Mouse (Mus musculus) MN1 (cell line): Measurements from ENCODE around the gene Ltc4s.

Source experiments
- DNase-seq: peaks from one replicate; pipeline ENCODE4 v3.0.0-alpha.2; 2016; ENCODE audit warnings: low spot score

Gene Ltc4s

DNA sequence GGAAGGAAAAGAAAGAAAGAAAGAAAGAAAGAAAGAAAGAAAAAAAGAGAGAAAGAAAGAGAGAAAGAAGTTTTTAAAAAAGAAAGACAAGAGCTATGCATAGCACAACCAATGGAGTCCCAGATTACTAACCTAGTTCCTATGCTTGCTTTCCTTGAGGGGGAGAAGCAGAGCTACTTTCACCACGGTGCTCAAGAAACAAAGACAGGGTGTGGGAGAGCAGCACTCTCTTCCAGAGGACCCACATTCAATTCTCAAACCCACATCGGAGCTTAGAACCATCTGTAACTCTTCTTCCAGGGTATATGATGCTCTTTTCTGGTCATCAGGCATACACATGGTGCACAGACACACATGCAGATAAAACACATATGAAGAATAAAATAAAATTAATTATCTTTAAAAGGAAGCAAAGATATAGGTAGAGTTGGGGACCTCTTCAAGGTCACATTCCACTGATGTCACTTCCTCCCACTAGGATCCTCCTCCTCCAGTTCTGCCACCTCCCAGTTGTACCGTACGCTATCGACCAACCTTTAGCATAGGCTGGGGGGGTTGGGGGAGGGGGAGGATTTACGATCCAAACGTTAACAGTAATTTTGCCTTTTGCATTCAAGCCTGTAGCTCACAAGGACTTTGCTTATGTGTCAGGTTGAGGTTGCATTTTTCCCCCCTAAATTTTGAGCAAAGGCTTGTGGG lies 10.2 kb upstream of the Ltc4s start:
- DNase-seq: no peak

DNA sequence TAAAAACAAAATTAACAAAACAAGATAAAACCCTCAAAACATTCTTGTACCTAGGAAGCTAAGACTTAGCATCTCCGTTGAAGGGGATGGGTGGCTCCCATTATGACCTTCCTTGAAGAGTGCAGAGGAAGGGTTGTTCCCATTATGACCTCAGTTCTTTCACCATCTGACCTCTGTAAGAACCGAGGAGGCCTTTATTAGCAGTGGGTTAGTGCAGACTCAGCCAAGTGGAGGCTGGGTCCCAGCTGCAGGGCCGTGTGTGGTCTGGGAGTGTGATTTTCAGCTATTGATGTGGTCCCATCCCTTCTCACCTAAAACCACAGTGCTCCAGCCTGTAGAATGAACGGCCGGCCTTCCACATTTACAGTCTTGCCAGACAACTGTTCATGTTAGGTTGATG lies 6.9 kb upstream of the Ltc4s start:
- DNase-seq: no peak

DNA sequence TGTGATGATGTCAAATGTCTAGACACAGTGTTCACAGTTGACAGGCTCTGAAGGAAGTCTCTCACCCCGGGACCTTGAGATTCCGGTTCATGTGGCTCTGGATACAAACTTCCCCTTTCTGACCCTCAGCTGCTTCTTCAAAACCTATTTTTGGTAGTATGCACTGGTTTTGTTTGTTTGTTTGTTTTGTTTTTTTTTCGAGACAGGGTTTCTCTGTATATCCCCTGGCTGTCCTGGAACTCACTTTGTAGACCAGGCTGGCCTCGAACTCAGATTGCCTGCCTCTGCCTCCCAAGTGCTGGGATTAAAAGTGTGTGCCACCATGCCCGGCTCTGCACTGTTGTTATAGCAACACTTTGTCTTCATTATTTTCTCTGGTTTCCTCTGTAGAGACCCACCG lies 5.5 kb upstream of the Ltc4s start:
- DNase-seq: no peak

DNA sequence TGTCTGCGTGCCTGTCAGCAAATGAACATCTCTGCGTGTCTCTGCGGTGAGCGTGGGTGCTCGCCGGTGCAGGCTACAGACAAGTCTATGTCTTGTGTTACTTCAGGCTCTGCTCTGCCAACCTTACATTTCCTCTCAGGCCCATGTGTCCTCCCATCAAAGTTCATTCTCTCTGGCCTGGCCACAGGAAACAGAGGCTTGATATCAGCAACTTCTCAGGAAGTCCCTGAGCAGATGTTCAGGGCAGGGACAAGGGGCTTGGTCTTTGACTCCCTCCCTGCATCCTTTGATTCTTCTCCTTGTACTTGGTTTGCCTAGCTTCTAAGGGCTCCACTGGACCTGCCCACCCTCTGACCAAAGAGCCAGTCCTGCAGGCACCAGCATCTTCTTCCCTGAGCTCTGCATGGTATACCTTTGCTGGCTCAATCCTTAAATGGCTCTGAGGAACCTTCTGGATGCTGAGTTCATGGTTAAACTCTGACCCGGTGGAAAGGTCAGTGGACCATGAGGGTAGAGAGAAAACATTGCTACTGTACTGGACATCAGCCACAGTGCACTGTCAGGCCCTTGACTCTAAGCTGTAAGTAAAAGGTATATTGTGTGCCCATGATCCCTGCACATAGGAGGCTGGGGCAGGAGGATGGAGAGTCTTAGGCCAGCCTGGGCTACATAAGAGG lies 2.0 kb upstream of the Ltc4s start:
- no peak for DNase-seq

DNA sequence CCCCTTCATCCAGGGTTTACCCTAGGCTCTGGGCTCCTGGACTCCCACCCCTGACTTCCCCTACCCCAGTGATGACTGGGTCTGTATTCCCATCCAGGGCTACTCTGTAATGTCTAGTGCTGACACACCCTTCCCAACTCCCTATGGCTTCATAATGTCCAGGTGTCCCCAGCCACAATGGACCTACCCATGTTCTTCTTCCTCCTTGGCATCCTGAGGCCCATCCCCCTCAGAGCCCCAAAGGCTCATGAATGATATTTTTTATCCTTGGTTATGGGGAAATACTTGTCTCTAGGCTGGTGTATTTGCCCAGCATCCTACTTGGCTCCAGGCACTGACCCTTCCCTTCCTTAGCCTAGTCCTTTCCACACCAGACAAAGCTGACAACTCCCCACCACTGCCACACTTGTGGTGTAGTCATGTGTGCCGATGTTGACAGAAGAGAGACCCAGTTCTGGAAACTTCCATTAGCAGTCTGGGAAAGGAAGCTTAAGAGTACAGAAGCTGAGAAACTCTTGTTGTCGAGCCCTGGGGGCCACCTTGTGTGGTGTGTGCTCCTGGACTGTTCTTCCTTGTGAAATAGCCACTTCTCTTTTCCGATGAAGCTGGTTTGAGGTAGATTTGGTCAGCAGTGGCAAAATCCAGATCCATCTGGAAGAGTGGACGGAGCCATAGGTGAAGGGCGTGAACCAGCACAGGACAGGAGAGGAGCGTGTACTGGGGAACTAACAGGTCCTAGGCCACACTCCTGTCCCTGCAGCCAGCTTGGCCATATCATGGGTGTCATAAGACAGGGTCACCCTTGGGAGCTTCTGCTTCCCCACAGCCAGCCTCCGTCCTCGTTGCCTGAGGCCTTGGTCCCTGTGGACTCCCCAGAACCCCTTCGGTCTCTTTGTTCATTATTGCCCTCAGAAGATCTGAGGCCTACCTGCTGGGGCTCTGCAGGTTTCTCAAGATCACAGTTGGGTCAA lies 690 bp upstream of the Ltc4s start:
- DNase-seq: no peak

DNA sequence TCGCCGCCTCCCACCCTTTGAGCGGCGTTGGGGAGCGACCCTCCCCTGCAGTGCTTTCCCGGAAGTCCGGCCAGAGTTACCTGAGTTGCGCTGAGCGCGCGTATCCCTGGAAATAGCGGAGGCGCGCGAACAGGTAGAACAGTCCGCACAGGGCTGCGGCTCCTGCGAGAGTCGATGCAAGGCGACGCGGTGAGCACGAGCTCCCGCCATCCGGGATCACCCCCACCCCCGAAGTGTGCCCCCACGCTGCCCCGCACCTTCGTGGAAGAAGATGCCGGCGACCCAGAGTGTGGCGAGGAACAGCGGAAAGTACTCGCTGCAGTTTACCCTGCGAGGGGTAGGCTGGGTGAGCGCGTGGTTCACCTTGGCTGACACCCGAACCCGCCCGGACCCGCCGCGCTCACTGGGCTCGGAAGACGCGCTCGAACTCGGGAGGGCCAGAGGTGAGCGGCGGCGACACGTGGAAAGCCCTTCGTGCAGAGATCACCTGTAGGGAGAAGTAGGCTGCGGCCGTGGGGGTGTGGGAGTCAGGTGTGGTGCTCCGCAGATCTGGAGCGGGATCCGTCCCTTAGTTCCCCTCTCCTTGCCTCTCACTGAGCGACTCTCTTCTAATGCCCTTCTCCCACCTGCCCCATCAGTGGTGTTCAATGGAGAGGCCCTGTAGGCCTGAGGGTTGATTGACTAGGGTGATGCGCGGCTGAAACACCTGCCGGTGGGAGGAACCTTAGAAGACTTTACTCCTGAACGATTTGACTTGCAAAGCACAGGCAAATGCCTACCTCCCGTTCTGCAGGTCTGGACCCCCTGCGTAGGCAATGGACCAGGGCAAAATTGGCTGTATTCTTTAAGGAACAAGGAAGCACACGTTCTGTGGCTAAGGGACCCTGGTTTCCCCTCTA lies 1.2 kb downstream of the Ltc4s start:
- DNase-seq: no peak

DNA sequence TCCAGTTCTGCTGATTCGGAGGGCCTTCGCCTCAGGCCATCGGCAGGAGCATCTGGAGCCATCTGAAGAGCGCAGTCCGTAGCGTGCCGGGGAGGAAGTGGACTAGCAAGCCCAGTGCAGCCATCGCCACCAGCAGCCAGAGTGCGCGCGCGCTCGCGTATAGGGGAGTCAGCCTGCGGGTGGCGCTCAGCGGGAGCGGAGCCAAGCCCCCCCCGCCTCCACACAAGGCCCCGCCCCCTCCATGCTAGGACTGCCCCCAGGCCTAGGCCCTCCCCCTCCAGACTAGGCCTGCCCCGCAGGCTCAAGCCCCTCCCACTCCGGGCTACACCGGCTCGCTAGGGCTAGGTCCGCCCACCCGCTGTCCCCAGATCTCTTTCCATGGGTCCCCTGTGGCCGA lies 1.9 kb downstream of the Ltc4s start:
- DNase-seq: no peak

DNA sequence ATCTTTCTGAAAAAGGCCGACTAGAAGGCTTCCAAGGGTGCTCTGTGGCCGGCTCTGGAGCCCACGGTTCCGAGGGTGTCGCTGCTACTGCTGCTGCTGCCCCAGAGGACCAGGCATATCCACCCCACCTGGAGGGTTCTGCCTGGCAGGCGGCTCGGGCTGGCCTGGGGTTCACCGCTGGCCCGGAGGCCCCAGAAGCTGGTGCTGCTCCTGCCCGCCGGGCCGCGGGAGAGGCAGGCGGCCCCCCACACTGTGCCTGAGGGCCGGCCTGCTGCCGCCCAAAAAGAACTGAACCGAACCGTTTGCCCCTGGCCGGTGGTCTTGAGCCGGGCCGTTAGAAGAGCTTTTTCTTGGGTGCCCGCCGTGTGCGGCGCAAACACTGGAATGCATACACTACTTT lies 3.8 kb downstream of the Ltc4s start:
- no peak for DNase-seq

DNA sequence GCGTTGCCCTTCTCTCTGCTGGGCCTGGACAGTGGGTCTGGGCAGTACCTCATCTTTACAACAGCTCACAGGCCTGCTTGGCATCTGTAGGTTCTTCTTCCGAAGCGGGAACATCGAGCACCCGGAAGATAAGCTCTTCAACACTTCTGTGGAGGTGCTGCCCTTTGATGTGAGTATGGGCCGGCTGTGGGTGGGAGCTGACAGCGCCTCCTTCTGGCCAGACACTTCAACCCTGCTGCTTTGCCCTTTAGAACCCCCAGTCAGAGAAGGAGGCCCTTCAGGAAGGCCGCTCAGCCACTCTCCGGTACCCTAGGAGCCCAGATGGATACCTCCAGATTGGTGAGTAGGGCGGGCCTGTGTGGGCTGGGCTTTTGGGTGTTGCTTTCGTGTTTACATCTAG lies 4.4 kb downstream of the Ltc4s start:
- DNase-seq: no peak

DNA sequence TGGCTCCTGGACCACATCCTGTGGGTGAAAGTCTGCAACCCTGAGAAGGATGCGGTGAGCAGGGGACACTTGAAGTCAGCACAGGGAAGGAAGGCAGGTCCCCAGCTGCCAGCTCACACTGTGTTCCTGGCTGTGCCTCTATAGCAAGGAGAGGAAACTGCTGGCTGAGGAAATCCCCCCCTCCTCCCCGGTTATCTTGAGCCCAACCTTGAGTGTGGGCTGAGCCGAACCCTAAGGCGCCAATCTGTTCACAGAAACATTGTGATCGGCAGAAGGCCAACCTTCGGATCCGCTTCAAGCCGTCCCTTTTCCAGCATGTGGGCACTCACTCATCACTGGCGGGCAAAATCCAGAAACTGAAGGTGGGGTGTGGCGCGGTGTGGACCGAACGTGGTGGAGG lies 5.4 kb downstream of the Ltc4s start:
- no peak for DNase-seq

DNA sequence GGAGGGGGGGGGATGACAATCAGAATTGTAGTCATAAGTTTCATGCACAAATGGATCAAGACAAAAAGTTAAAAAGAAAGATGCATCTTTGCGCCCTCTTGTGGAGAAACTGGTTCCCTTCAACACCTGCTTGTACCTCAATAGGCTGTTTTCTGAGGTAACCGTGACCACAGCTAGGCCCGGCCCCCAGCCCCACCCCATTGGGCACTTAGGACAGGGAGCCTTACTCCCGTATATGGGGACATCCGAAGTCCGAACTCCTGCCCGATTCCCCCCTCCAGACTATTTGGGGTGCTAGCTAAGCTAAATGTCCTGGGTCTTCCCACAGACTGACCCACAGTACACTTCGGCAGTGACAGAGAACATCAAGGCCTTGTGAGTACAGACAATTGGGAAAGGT lies 7.0 kb downstream of the Ltc4s start:
- DNase-seq: peak; percentile 84

DNA sequence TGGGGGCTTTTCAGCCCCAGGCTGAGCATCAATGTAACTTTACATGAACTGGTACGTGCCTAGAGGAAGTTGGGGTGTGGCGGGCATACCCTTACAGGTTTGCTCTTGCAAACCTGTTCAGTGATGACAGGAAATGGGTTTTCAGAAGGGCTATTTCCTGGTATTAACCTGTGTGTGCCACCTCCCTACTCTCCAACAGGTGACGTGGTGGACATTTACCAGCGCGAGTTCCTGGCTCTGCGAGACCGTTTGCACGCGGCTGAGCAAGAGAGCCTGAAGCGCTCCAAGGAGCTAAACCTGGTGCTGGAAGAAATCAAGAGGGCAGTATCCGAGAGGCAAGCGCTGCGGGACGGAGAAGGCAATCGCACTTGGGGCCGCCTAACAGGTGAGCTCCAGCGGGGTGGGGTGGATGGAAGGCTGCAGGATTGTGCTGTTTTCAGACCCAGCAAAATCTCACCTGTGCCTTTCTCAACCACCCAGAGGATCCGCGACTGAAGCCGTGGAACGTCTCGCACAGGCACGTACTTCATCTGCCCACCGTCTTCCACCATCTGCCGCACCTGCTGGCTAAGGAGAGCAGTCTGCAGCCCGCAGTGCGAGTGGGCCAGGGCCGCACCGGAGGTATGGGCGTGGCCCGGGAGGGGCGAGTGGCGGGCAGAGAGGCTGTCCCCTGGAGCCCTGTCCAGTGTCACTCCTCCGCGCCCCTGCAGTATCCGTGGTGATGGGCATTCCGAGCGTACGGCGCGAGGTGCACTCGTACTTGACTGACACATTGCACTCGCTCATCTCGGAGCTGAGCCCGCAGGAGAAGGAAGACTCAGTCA lies 7.7 kb downstream of the Ltc4s start:
- no peak for DNase-seq

DNA sequence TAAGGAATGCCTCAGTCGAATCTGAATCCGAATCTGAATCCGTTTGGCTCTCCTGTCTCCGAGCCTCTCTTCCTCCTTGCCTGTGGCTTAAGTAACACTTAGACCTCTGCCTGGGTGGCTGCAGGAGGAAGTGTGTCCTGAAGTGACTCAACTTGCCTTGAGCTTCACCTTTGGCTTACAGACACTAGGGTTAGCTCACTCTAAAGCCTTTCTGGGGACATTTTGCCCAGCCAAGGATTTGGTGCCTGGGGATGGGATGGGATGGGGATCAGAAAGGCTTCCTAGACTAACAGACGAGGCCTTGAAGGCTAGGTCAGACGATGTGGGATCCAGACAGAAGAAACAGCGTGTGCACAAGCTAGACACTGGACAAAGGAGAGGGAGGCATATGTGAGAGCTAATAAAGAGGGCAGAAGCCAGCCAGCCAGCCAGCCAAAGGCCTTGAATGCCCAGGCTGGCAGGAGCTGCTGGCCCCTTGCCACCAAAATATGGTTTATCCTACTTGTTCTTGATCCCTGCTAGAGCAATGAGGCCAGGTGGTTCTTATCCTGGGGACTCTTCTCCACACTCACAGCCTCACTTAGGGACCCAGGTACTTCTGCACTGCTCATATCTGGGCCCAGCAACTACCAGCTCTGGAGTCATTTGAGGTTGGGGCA lies 9.0 kb downstream of the Ltc4s start:
- no peak for DNase-seq

DNA sequence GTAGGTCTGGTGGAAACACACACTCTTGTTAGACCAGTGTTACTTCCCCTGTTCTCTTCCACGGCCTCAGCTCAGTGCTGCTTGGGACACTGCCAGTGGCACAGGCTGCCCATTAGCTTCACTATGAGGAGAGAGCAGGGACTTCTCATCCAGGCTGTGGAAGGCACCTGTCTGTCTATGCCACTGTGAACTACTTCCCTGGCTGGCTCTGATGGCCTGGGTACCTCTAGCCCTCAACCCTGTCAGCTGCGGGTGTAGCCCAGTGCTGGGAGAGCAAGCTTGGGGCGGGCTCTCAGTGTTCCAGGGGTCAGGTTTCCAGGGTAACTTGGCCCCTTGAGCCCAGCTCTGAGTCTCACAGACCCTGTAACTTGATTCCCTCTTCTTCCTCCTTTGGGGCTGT lies 9.6 kb downstream of the Ltc4s start:
- no peak for DNase-seq

DNA sequence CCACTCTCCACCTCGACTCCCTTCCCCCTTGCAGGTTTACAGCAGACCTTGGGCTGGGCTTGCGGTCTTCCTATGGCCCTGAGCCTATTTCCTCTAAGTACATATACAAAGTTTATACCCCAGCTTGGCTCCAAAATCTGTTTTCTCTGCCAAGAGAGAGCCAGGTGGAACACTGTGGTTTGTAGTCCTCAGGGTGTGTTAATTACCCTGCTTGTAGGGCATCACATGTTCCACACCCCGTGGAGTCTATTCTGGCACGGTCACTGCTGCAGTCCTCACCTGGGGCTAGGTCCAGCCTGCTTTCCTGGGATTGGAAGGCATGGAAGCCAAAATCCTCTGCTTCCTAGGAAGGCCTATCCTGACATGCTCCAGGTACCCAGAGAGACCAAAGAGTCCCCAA lies 10.7 kb downstream of the Ltc4s start:
- no peak for DNase-seq

DNA sequence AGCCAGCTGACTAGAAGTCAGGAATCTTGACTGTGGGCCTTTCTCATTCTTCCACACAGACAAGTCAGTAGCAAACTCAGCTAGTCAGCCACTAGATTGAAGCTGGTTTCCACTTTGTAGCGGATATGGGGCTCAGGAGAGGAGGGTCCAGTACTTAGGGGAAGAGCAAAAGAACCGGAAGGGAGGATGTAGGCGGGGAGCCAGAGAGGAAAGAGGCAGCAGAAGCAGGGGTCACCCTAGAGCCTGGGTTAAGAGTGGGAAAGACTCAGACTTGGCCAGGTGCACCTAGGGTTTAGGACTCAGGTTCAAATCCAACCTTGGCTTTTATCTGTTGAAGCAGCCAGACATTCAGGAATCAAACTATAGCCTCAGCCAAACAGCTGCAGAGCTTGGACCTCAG lies 11.2 kb downstream of the Ltc4s start:
- no peak for DNase-seq

DNA sequence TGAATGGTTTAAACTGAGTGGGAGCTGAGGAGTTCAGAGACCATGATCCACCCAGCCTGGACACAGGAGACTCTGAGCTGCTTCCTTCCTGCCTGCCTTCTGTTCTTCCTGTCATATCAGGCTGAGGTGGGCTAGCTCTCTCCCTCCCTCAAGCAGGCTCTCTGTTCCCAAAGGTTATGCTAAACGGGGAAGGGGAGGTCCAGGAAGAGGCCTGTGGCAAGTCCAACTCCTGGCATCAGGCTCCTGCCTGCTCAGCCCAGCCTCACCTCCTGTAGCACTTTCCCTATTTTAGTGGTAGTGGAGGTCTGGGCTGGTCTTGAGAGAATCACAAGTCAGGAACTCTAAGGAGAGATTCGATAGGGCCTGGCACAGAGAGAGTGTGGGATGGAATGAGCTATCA lies 12.0 kb downstream of the Ltc4s start:
- DNase-seq: no peak

DNA sequence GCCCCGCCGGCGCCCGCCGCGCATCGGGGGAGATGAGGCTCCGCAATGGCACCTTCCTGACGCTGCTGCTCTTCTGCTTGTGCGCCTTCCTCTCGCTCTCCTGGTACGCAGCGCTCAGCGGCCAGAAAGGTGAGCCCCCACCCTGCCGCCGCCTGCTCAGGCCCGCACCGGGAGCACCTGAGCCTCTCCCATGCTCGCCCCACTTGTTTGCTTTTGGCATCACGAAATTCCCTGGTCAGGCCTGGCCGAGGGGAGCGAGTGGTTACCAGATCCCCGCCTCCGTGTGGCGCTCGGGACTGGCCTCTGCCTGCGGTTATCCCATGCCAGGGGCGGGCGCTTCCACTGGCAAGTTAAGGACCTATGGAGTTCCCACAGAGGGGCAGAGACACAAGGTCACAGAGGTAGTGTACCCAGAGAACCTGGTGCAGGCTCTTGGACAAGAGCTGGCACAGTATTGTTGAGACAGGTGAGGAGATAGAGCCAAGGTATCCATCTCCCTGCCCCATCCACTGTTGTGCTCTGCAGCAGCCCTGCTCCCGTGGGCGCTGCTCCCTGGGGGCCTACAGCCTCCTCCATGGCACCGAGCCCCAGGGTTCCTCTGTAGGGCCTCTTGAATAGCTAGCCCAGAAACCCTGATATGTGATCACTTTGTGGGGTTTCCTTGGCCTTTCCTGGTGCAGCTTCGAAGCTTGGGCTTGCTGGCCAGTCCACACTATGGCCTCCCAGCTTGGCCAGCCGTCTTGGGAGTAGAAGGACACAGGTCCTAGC lies 12.6 kb downstream of the Ltc4s start:
- peak; percentile 74 for DNase-seq

DNA sequence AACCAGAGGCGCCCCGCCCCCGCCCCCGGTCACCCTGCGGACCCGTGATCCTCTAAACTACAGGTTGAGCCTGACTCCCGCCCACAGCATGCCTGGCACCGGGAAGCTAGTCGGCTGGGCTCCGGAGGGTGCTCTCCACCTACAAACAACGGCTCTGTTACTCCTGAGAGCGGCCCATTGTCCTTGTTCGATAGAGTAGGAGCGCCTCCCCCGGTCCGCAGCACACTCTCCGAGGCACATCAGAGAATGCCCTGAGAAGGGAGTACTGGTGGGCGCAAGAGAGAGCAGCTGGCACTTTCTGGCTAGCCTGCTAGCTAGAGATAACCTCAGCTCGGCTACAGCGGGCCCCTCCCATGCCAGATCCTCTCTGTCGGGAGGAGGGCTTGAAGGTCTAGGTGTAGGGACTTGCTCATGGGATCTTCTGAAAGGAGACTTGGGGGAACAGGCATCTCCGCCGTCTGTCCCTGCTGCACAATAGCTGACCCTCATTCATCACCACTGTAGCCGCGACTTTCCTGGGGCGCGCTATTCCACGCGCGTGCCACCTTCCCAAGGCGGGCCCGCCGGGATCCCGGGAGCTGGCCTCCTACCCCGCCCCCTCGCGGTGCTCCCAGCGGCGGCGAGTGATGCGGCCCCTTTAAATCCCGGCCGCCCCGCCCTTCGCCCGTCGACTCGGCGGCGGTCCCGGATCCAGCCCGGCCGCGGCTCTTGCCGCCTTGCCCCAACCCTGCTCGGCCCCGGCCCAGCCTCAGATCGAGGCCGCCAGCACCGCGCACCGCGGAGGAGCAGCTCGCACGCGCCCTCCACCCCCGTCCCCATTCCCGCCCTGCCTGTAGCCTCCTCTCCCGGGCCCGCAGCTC lies 13.5 kb downstream of the Ltc4s start:
- DNase-seq: peak; percentile 89
